Mouse (Mus musculus) midbrain, embryonic 15.5 days (tissue): ENCODE results near the gene Ly6g6f. TPM values are rescaled to one million over a fixed set of nuclear protein-coding genes. Genes with fewer than 3 reads are reported as not detected.

Experiments used
- ATAC-seq: fragments of 200-750 bp; cut with Nextera tagmentation; replicated peaks from 2 replicates; pipeline ENCODE4 v1.8.0; 2017; ENCODE audit warnings: moderate TSS enrichment
- H3K27ac ChIP-seq: fragments of 300-500 bp; sonication (generic); 2 replicates; pipeline ENCODE4 v1.5.1; 2015; ENCODE audit warnings: mild to moderate bottlenecking, inconsistent platforms
- H3K27me3 ChIP-seq: fragments of 300-500 bp; sonication (generic); replicated peaks from 2 replicates; pipeline ENCODE4 v1.6.1; 2015; ENCODE audit warnings: inconsistent platforms
- H3K36me3 ChIP-seq: fragments of 300-500 bp; sonication (generic); replicated peaks from 2 replicates; pipeline ENCODE4 v1.6.1; 2015; ENCODE audit warnings: inconsistent platforms
- H3K4me1 ChIP-seq: fragments of 300-500 bp; sonication (generic); 2 replicates; pipeline ENCODE4 v1.6.1; 2015; ENCODE audit warnings: inconsistent platforms
- H3K4me2 ChIP-seq: fragments of 300-500 bp; sonication (generic); 2 replicates; pipeline ENCODE4 v1.6.1; 2015; ENCODE audit warnings: inconsistent platforms, mild to moderate bottlenecking, moderate library complexity
- H3K4me3 ChIP-seq: fragments of 300-500 bp; sonication (generic); 2 replicates; pipeline ENCODE4 v1.5.1; 2015; ENCODE audit warnings: mild to moderate bottlenecking, inconsistent platforms
- H3K9ac ChIP-seq: fragments of 300-500 bp; sonication (generic); 2 replicates; pipeline ENCODE4 v1.6.1; 2015; ENCODE audit warnings: mild to moderate bottlenecking, inconsistent platforms
- H3K9me3 ChIP-seq: fragments of 300-500 bp; sonication (generic); 2 replicates; pipeline ENCODE4 v1.6.1; 2016; ENCODE audit warnings: inconsistent platforms
- WGBS: fragments of 180-500 bp; shearing (Covaris S2); methylation state at CpG from one replicate; pipeline ENCODE4 v1.1.7; 2015; ENCODE audit warnings: mixed read lengths; 5-methylcytosine and 5-hydroxymethylcytosine counted together
- polyA plus RNA-seq: library from polyadenylated mRNA; unstranded; fragments of >200 nt; fragmentation: Nextera tagmentation; extraction: Ambion mirVana; gene quantifications from 2 replicates; pipeline ENCODE4 v1.2.1, GENCODE M21; 2015

Ly6g6f gene
- polyA plus RNA-seq, 1 experiment from 2014 or later: not detected

GRCm38 (mm10) chr17:35058911-35059892 lies 26.2 kb downstream of the Ly6g6f start, which contains the start of gene Ddah2:
Gene Ddah2, plus strand, starts transcription at chr17:35059035.
- H3K4me2 ChIP-seq: peak within 1 kb of the TSS; percentile 76
- under 1% methylated on average over 57 of the region's 57 CpGs for WGBS
- H3K36me3 ChIP-seq: peaks cover 4% of the 10 kb centered on the region; the same call in 1 of the 2 replicates
- no peaks in the 10 kb centered on the region for H3K9me3 ChIP-seq
- peak within 1 kb of the TSS; percentile 72 for H3K4me3 ChIP-seq
- peak; percentile 89 for ATAC-seq
- peak within 1 kb of the TSS; percentile 84 for H3K27ac ChIP-seq
- peaks cover 13% of the 10 kb centered on the region for H3K27me3 ChIP-seq
- peak within 1 kb of the TSS; percentile 71 for H3K9ac ChIP-seq
- H3K4me1 ChIP-seq: peaks cover 20% of the 10 kb centered on the region

- Histone ChIP-seq H3K27ac (peak overlapping the region; percentile 84), H3K4me1 (peaks cover 20% of the 10 kb centered on the region), H3K9me3 (no peaks in the 10 kb centered on the region), H3K4me2 (peak overlapping the region; percentile 76), H3K4me3 (peak overlapping the region; percentile 72), H3K9ac (peak overlapping the region; percentile 71), H3K36me3 (peaks cover 4% of the 10 kb centered on the region; the same call in 1 of the 2 replicates), H3K27me3 (peaks cover 4% of the 10 kb centered on the region; the same call in 1 of the 2 replicates)
- peak; percentile 19; the same call in 1 of the 2 replicates for ATAC-seq
- 68% methylated on average over 9 of the region's 9 CpGs for WGBS
Measured at GRCm38 (mm10) chr17:35058316-35058715, 27.1 kb downstream of the Ly6g6f start.

- H3K27me3 ChIP-seq: no peaks in the 10 kb centered on the region
- H3K4me3 ChIP-seq: no peak overlapping the region
- H3K27ac ChIP-seq: no peak overlapping the region
- H3K4me2 ChIP-seq: no peak overlapping the region
- peaks cover 4% of the 10 kb centered on the region; the same call in 1 of the 2 replicates for H3K36me3 ChIP-seq
- no peaks in the 10 kb centered on the region for H3K9me3 ChIP-seq
- ATAC-seq: no peak
- 86% methylated on average over 3 of the region's 3 CpGs for WGBS
- H3K4me1 ChIP-seq: peaks cover 24% of the 10 kb centered on the region
- H3K9ac ChIP-seq: no peak overlapping the region
Measured at GRCm38 (mm10) chr17:35057090-35057489, 28.3 kb downstream of the Ly6g6f start.

- WGBS: 92% methylated on average over 7 of the region's 7 CpGs
- H3K4me1 ChIP-seq: peaks cover 33% of the 10 kb centered on the region
- H3K27ac ChIP-seq: no peak overlapping the region
- ATAC-seq: no peak
- H3K36me3 ChIP-seq: no peaks in the 10 kb centered on the region
- no peak overlapping the region for H3K9ac ChIP-seq
- no peaks in the 10 kb centered on the region for H3K9me3 ChIP-seq
- H3K27me3 ChIP-seq: no peaks in the 10 kb centered on the region
- H3K4me3 ChIP-seq: no peak overlapping the region
- no peak overlapping the region for H3K4me2 ChIP-seq
Measured at GRCm38 (mm10) chr17:35055691-35056495, 29.5 kb downstream of the Ly6g6f start.

GRCm38 (mm10) chr17:35052271-35052798 lies 33.1 kb downstream of the Ly6g6f start:
- Histone ChIP-seq H3K4me3 (no peak overlapping the region; the same call in 1 of the 2 replicates), H3K36me3 (no peaks in the 10 kb centered on the region), H3K4me2 (peak overlapping the region; percentile 48; the same call in 1 of the 2 replicates), H3K4me1 (peaks cover 24% of the 10 kb centered on the region), H3K27ac (peak overlapping the region; percentile 82), H3K9ac (peak overlapping the region; percentile 42; the same call in 1 of the 2 replicates), H3K27me3 (no peaks in the 10 kb centered on the region), H3K9me3 (no peaks in the 10 kb centered on the region)
- ATAC-seq: no peak
- WGBS: 68% methylated on average over 12 of the region's 12 CpGs

GRCm38 (mm10) chr17:35051156-35052086 lies 34.0 kb downstream of the Ly6g6f start:
- peak overlapping the region; percentile 48 for H3K4me2 ChIP-seq
- H3K4me3 ChIP-seq: peak overlapping the region; percentile 33
- peak; percentile 48; the same call in 1 of the 2 replicates for ATAC-seq
- H3K36me3 ChIP-seq: no peaks in the 10 kb centered on the region
- peaks cover 26% of the 10 kb centered on the region for H3K4me1 ChIP-seq
- peak overlapping the region; percentile 42 for H3K9ac ChIP-seq
- no peaks in the 10 kb centered on the region for H3K27me3 ChIP-seq
- no peaks in the 10 kb centered on the region for H3K9me3 ChIP-seq
- whole genome bisulfite sequencing: 3% methylated on average over 20 of the region's 21 CpGs
- H3K27ac ChIP-seq: peak overlapping the region; percentile 82

- peaks cover 32% of the 10 kb centered on the region for H3K4me1 ChIP-seq
- 2% methylated on average over 27 of the region's 27 CpGs for WGBS
- peak overlapping the region; percentile 35 for H3K4me3 ChIP-seq
- no peak for ATAC-seq
- H3K9ac ChIP-seq: peak overlapping the region; percentile 47
- H3K36me3 ChIP-seq: no peaks in the 10 kb centered on the region
- H3K27me3 ChIP-seq: no peaks in the 10 kb centered on the region
- H3K9me3 ChIP-seq: no peaks in the 10 kb centered on the region
- H3K27ac ChIP-seq: peak overlapping the region; percentile 83
- H3K4me2 ChIP-seq: peak overlapping the region; percentile 54
Measured at GRCm38 (mm10) chr17:35050126-35050750, 35.2 kb downstream of the Ly6g6f start.

- WGBS: 5% methylated on average over 11 of the region's 11 CpGs
- ATAC-seq: no peak
- Histone ChIP-seq H3K36me3 (no peaks in the 10 kb centered on the region), H3K4me3 (peak within 1 kb of the TSS; percentile 35), H3K4me1 (peaks cover 32% of the 10 kb centered on the region), H3K27me3 (no peaks in the 10 kb centered on the region), H3K9me3 (no peaks in the 10 kb centered on the region), H3K9ac (peak within 1 kb of the TSS; percentile 47), H3K27ac (peak within 1 kb of the TSS; percentile 83), H3K4me2 (peak within 1 kb of the TSS; percentile 54)
Measured at GRCm38 (mm10) chr17:35049561-35050016, 35.8 kb downstream of the Ly6g6f start, which contains the start of gene Clic1. Gene Clic1, plus strand, starts transcription at chr17:35049966.

- Histone ChIP-seq H3K27ac (peak overlapping the region; percentile 83; the same call in 1 of the 2 replicates), H3K9me3 (no peaks in the 10 kb centered on the region), H3K4me1 (peaks cover 32% of the 10 kb centered on the region), H3K36me3 (no peaks in the 10 kb centered on the region), H3K4me3 (no peak overlapping the region), H3K9ac (no peak overlapping the region), H3K4me2 (peak overlapping the region; percentile 54; the same call in 1 of the 2 replicates), H3K27me3 (no peaks in the 10 kb centered on the region)
- no peak for ATAC-seq
- WGBS: 59% methylated on average over 5 of the region's 5 CpGs
Measured at GRCm38 (mm10) chr17:35048932-35049440, 36.4 kb downstream of the Ly6g6f start.

GRCm38 (mm10) chr17:35048149-35048931 lies 37.1 kb downstream of the Ly6g6f start:
- Histone ChIP-seq H3K27me3 (no peaks in the 10 kb centered on the region), H3K9ac (no peak overlapping the region), H3K4me1 (peaks cover 32% of the 10 kb centered on the region), H3K4me3 (no peak overlapping the region), H3K4me2 (no peak overlapping the region), H3K36me3 (no peaks in the 10 kb centered on the region), H3K27ac (no peak overlapping the region), H3K9me3 (no peaks in the 10 kb centered on the region)
- no peak for ATAC-seq
- WGBS: 43% methylated on average over 10 of the region's 11 CpGs
